Mouse (Mus musculus) heart, postnatal 0 days (tissue): ENCODE data around the gene Mettl17.

Source experiments
- CTCF ChIP-seq: IDR thresholded peaks from 2 replicates; pipeline ENCODE4 v1.5.1; 2016; ENCODE audit warnings: antibody characterized with exemption, control low read depth, low read depth
- EP300 ChIP-seq: IDR thresholded peaks from 2 replicates; pipeline ENCODE4 v1.6.1; 2016; ENCODE audit warnings: antibody characterized with exemption, low read depth

DNA sequence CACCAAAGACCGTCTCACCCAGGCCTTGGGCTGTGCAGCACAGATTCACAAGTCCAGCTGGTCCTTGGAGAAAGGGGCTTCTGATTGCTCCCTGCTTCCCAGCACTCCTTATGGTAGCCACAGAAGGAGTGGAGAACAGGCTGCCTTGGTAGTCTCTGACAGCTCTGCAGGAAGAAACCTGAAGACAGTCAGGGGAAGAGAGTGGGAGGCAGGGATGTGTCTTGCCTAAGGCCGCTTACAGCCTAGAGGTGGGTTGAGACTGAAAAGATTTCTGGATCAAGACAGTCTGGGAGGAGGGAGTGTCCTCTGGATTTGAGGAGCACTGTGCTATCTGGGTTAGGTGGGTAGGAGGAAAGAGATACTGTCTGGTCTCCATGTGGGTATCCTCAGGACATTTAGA, 38.3 kb downstream of the Mettl17 start:
- no peak for TF ChIP-seq CTCF
- TF ChIP-seq EP300, result no peak
